Mouse (Mus musculus): Measurements from ENCODE around the gene Nfix.

GRCm38 (mm10) chr8:84816117-84816516 lies 16.0 kb upstream of the Nfix start:
- TF ChIP-seq POLR2A (IDR thresholded peaks at IDR 0.05; ENCODE audit: low read depth, low read length) (no peak), CTCF (conservative IDR thresholded peaks at IDR 0.05; ENCODE audit: insufficient read depth, insufficient read length, low read depth, low read length) (no peak)

Measured in kidney, adult 2 months (tissue).